Mouse (Mus musculus) fibroblast of lung, adult 2 months (primary cell): ENCODE data around the gene Zc3h15.
"Not testable (repeated sequence)": the region's sequence is repeated elsewhere in the genome, so short reads cannot be mapped to it uniquely, and the experiment has no call there.

Source experiments
- DNase-seq: peaks from one replicate; pipeline ENCODE4 v3.0.0-alpha.2; 2011; ENCODE audit warnings: low read depth

The Zc3h15 gene

GRCm38 (mm10) chr2:83674421-83674820, 30.2 kb downstream of the Zc3h15 start:
- DNase-seq: no peak

GRCm38 (mm10) chr2:83674896-83675295, 30.7 kb downstream of the Zc3h15 start:
- no peak for DNase-seq

DNA sequence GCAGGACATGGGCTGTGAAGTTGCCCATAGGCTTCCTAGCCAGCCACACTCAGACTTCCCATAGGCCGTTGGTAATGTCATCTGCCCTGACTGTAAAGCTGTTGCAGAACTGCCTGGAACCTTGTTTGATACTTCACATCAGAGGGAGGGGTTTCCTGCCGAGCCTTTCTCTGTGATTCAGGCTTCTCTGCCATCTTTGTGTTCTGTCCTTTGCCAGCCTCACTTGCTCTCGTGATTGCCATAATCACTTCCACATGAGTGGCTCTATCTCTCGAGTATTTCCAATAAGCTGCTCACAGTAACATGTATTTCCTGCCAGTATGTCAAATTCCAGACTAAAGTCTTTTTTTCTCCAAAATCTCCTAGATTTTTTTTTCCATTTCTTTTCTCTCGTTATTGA, 31.4 kb downstream of the Zc3h15 start:
- no peak for DNase-seq

DNA sequence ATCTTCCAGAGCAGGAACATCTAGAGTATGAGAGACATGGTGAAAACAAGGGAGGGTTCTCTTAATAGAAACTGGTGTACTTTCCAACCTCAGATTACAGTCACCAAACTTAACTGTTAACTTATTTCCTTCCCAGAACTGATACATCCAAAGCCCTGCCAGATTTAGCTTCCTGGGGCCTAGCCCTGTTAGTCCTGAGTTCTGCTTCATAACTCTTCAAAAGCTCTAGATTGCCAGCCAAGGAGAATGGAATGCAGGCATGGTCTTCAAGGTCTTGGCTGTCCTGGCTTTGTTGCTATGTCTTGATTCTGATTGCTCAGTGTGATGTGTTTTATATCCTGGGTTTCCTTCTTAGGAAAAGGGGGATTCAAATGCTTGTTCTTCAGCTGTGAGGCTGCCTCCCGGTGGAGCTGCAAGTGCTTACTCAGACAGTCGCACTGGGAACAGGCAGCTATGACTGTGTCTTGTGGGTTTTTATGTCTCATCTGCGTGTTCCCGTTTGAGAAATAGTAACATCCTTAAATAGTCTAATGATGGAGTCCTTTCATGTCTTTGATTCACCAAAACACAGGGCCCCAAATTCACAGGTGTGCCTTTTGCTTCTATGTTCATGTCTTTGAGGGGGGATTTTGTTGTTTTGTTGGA, 32.1 kb downstream of the Zc3h15 start:
- no peak for DNase-seq

- DNase-seq: no peak
Observed at GRCm38 (mm10) chr2:83681332-83681731, 37.1 kb downstream of the Zc3h15 start.

- no peak for DNase-seq
Observed at GRCm38 (mm10) chr2:83681785-83682184, 37.5 kb downstream of the Zc3h15 start.

DNA sequence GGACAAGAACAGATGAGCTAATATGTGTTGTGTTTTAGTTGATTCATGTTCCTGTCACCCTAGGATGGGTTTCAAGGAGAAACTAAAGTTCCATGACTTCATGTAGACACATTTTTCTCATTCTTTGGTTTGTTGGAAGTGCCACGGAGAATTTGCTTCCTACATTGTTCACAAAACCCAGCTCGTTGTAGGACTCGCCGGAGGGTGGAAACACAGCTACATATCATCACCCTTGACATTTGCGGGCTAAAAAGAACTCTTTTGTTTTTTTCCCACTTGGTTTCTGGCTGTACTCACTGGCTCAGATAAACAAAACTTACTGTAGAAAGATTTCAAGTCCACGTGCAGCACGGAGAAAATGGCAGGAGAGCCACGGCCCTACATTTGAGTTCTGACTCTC, 38.0 kb downstream of the Zc3h15 start:
- DNase-seq: peak; percentile 38

- no peak for DNase-seq
Observed at GRCm38 (mm10) chr2:83683731-83684519, 39.7 kb downstream of the Zc3h15 start.

GRCm38 (mm10) chr2:83684691-83685090, 40.5 kb downstream of the Zc3h15 start:
- DNase-seq: no peak

DNA sequence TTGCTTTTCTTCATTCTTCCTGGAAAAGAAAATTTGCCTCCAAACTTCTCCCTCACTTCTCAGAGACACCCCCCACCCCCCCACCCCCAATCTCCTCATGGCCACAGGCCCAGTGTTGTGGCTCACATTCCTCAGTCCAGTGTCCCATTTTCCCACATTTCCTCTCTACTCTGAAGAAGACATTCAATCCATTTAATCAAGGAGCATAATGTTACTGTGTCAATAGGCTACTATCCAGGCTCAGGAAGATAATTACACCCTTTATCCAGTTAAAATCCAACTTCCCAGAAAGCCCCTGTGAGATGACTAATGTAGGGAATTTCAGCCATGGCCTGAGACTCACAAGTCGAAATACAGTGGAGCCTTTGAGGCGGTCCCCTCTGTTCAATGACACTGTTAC, 46.1 kb downstream of the Zc3h15 start:
- no peak for DNase-seq

GRCm38 (mm10) chr2:83692651-83693545, 48.7 kb downstream of the Zc3h15 start:
- DNase-seq: no peak

- no peak for DNase-seq
Observed at GRCm38 (mm10) chr2:83694061-83694460, 49.8 kb downstream of the Zc3h15 start.

- DNase-seq: no peak
Observed at GRCm38 (mm10) chr2:83695345-83696247, 51.4 kb downstream of the Zc3h15 start.

- no peak for DNase-seq
Observed at GRCm38 (mm10) chr2:83698484-83698883, 54.2 kb downstream of the Zc3h15 start.

DNA sequence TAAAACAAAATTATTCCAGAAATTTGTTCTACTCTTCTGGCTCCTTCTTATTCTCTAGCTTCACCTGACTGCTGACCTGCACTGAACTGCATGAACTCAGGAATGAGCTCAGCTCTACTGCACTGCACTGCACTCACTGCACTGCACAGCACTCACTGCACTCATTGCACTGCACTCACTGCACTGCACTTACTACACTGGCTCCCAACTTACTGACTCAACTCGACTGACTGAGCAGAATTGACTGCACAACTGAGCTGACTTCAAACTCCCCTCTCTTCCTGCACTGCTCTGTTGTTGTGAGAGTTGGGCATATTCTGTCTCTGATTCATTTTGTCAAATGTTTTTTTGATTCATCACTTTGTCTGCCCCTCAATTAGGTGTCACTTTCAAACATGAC, 55.1 kb downstream of the Zc3h15 start:
- no peak for DNase-seq

- no peak for DNase-seq
Observed at GRCm38 (mm10) chr2:83700667-83701066, 56.4 kb downstream of the Zc3h15 start.

DNA sequence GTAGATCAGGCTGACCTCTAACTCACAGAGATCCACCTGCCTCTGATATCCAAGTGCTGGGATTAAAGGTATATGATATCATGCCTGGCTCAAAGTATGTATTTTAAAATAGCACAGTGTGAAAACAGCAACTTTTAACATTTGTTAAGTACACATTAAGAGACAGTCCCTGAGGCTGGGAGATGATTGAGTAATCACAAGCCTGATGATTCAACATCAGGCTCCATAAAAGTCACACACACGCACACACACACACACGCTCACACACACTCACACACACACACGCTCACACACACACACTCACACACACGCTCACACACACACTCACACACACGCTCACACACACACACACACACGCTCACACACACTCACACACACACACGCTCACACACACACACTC, 58.2 kb downstream of the Zc3h15 start:
- DNase-seq: no peak

GRCm38 (mm10) chr2:83705580-83706158, 61.4 kb downstream of the Zc3h15 start:
- DNase-seq: no peak

GRCm38 (mm10) chr2:83709896-83710524, 65.8 kb downstream of the Zc3h15 start:
- DNase-seq: no peak

GRCm38 (mm10) chr2:83713281-83713680, 69.0 kb downstream of the Zc3h15 start:
- not testable (repeated sequence) for DNase-seq

DNA sequence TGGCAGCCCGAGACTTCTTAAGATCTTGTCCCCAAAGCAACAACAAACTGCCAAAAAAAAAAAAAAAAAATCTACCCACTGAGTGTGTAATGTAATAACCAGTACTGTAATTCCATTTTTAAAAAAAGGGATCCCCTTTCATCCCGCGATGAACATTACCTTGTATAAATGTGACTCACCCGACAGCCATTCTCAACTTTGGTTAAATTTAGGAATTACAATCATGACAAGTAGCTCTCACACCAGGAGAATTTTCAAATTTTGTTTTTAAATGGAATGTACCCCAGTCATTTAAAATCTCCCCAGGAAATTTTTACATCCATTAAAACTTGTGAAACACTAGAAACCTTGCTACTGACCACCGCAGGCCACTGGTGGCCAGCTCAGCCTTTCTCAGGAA, 69.7 kb downstream of the Zc3h15 start:
- DNase-seq: peak; percentile 56
